Mouse (Mus musculus) heart, postnatal 10 days (tissue): Measurements from ENCODE around the gene Obp2a. TPM values are rescaled to one million over a fixed set of nuclear protein-coding genes. Genes with fewer than 3 reads are reported as not detected.
A peak's percentile ranks its signal among the peaks of the same experiment; 100 is the strongest.
"Not testable (repeated sequence)": the region's sequence is repeated elsewhere in the genome, so short reads cannot be mapped to it uniquely, and the experiment has no call there.

Experiments
- DNase-seq, 2 experiments: peaks; one replicate each; pipeline ENCODE4 v3.0.0; 2021
- intact Hi-C: fragments of 180-260 bp; cut with DNase I; formaldehyde crosslinking; loops from one replicate; pipeline ENCODE4 v1.15.1; 2025
- total RNA-seq, 2 experiments: library from RNA; stranded (reverse); gene quantifications; 2 replicates each; pipeline ENCODE4 v1.2.3; 2021

Gene Obp2a
- total RNA-seq, 2 experiments from 2014 or later: not detected

DNA sequence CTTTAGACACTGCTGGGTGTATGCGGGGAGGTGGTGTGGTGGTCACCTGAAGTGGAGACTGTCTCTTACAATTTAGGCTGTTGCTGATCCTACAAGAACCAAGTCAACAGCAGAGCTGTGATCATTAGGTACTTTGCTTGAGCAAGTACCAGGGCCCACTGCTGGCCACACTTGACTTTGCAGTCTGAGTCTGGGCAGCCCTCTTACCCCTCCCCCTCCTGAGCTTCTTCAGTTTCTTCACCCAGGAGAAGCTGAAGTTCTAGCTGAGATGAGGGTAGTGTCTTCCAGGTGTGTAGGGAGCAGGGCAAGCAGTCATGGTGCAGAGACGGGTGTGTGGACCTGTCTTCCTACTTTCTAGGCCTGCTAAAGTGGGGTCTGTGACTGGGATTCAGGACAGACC is 8.3 kb downstream of the Obp2a start:
- DNase-seq: peak; percentile 22 to 35
- intact Hi-C loops: no loop called here

DNA sequence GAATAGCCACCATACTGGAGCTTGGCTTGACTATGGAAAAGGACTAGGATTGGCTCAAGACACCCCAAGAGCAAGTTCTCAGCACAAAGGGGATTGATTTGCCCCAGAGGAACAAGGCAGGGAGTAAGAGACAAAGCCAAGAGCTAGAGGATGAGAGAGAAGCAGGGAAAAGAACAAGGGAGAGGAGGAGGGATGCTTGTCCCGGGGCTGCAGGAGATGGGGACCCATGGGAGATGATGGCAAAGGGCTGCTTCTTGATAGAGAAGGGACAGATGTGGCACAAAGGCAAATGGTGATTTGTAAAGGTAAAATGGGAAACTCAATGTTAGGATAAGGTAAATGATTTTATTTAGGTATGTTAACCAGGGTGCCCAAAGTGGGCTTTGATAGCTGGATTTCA is 9.2 kb downstream of the Obp2a start:
- intact Hi-C loops, DNase-seq: not testable (repeated sequence)

DNA sequence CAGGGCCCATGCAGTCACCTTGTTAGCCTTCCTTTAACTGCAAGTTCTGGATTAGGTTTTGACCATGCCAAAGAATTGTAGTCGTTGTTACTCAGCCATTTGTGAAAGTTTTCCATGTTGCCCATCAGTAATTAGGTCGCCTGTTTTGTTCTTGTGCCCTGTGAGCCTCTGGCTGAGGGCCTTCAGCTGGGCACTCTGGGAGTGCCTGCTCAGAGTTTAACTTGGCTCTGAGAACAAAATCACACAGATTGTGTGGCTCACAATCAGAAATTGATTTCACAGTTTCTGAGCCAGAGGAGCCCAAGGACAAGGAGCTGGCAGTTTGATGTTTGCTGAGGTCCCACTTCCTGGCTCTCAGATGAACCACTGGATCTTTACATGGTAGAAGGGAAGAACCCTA is 9.9 kb downstream of the Obp2a start:
- intact Hi-C loops, DNase-seq: not testable (repeated sequence)

DNA sequence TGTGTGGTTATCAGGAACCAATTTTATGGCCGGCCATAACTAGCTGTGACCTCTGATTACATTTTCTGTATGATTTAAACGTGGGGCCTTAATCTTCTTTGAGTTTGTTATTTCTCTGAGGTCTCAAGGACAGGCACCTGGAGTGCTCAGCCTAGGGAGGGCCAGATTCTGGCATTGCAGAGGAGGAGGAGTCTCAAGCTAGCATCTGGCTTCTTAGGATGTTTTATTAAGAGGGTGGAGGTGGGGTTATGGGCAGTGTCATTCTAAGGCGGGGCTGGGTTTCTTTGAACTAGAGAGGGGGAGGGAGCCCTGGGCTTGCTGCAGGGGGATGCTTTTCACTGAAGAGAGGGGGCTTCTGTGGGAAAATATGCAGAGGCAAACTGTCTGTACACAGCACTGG is 11.8 kb downstream of the Obp2a start:
- intact Hi-C loops, DNase-seq: not testable (repeated sequence)

DNA sequence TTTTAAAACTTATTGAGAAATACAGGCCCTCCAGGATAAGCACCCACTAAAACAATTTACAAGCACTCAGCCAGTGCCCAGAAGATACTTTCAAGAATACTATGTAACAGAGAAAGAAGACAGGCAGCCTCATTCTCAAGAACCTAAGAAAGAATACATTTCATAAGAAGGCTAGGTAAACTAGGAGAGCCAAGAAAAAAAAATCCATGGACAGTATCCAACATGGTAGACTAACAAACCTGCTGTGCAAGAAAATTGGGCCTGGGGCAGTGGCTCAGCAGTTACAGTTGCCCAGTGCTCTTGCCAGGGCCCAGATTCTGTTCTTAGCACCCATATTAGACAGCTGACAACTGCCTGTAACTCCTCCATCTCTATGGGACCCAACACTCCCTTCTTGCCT is 17.4 kb downstream of the Obp2a start:
- intact Hi-C loops: no loop called here
- DNase-seq: no peak

DNA sequence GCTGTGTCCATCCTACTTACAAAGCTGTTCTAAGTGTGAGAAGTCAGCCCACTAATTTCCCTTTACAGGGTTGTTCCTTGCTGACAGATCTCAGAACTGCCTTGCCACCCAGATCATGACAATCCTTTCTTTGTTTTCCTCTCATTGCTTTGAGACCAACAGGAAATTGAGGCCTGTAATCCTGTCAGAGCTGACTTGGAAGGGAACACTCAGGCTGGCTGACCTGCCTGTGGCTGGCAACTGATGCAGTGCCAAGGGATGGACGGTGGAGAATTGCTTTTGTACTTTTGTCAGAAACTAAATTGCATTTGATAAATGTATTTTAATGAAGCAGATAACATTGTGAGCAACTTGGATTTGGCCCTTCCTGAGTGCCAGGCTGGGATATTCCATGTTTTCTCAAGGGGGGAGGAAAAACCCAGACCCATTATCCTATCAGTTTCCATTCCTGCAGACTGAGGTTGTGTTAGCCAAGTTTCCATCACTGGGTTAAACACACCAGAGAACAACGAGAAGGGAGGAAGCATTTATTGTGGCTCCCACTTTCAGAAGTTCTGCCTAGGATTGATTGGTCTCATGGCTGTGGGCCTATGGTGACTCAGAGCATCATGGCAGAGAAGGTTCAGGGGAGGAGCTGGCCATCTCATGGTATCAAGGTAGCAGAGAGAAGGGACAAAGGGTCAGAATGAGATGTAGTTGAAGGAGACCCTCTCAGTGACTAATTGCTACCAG is 33.5 kb downstream of the Obp2a start:
- no peak for DNase-seq
- intact Hi-C loops: no loop called here

DNA sequence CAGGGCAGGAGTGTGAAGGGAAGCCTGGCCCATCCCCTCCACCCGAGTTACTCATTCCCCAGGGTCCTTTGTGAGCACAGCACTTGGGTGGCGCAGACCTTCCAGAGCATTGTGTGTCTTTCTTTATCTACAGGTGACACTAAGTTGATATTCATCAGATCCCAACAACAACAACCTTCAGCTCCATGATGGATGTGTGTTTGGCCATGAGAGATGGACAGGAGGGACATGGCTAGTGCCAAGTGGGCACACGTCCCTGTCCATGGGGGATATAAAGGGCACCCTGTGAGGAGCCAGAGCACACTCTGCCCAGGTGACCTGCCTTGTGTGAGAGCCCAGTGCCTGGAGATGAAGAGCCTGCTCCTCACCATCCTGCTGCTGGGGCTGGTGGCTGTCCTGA is 36.9 kb downstream of the Obp2a start, which contains the start of gene Obp2b:
Obp2b (plus strand) TSS at position 301 of the 400 bp plus-strand sequence.
- intact Hi-C loops, DNase-seq: not testable (repeated sequence)

DNA sequence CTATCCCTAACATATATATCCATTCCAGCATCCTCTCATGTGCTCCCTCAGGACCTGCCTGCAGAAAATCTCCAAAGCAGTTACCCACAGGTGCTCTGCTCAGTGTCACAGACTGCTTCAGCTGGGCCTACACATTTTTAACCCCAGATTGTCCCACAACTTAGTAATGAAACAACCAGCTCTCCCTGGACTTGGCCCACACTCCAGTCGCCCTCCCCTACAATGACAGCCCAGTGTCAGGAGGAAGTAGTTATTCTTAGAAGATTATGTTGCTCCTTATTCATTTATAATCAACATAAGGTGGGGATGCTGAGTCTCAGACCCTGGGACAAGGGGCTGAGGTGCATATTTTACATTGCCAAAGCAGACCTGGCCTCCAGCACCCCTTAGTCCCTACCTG is 41.8 kb downstream of the Obp2a start:
- DNase-seq: no peak
- intact Hi-C loops: no loop called here

Other genes with a start within 250 kb of the Obp2a start
- 1 to 10 TPM; 3.3 to 3.7 TPM for gene Clic3, start 243.2 kb upstream of the Obp2a start, total RNA-seq
- 10 to 100 TPM; 33.3 to 39.5 TPM for gene Paxx, start 238.9 kb upstream of the Obp2a start, total RNA-seq
- gene Ptgds, start 230.0 kb upstream of the Obp2a start, total RNA-seq: 100 to 1,000 TPM in 1 of 2 experiments, 10 to 100 TPM in 1; 75.1 to 110 TPM
- gene Lcn12, start 206.1 kb upstream of the Obp2a start, total RNA-seq: not detected
- 10 to 100 TPM; 93.1 to 93.4 TPM for gene Fbxw5, start 199.3 kb upstream of the Obp2a start, total RNA-seq
- under 1 TPM; 0.52 to 0.53 TPM for gene C8g, start 198.3 kb upstream of the Obp2a start, total RNA-seq
- 10 to 100 TPM; 16.1 to 18.3 TPM for gene Traf2, start 153.1 kb upstream of the Obp2a start, total RNA-seq
- 100 to 1,000 TPM; 188 to 189 TPM for gene Edf1, start 142.2 kb upstream of the Obp2a start, total RNA-seq
- 1 to 10 TPM; 1.8 to 2.2 TPM for gene Mamdc4, start 125.2 kb upstream of the Obp2a start, total RNA-seq
- gene Phpt1, start 124.8 kb upstream of the Obp2a start, total RNA-seq: 100 to 1,000 TPM in 1 of 2 experiments, 10 to 100 TPM in 1; 93.8 to 101 TPM
- under 1 TPM; 0.10 to 0.12 TPM for gene Ajm1, start 118.3 kb upstream of the Obp2a start, total RNA-seq
- 10 to 100 TPM; 49.4 to 57.6 TPM for gene Rabl6, start 91.5 kb upstream of the Obp2a start, total RNA-seq
- not detected for gene Ccdc183, start 82.4 kb upstream of the Obp2a start, total RNA-seq
- gene Tmem141, start 78.0 kb upstream of the Obp2a start, total RNA-seq: 10 to 100 TPM; 22.1 to 24.6 TPM
- gene Fcna, start 72.0 kb upstream of the Obp2a start, total RNA-seq: 1 to 10 TPM; 2.7 to 3.7 TPM
- gene Lcn8, start 46.9 kb upstream of the Obp2a start, total RNA-seq: 1 to 10 TPM in 1 of 2 experiments, under 1 TPM in 1; 0.99 to 1.0 TPM
- not detected for gene Lcn5, start 42.1 kb upstream of the Obp2a start, total RNA-seq
- not detected for gene Lcn6, start 23.3 kb upstream of the Obp2a start, total RNA-seq
- not detected for gene Lcn10, start 17.3 kb upstream of the Obp2a start, total RNA-seq
- 10 to 100 TPM; 14.6 to 15.6 TPM for gene Bmyc, start 6.7 kb downstream of the Obp2a start, total RNA-seq
- gene Obp2b, start 37.0 kb downstream of the Obp2a start, total RNA-seq: not detected
- gene Lcn3, start 65.5 kb downstream of the Obp2a start, total RNA-seq: not detected
- gene Lcn11, start 77.0 kb downstream of the Obp2a start, total RNA-seq: not detected
- gene Gm13539, start 82.2 kb downstream of the Obp2a start, total RNA-seq: not detected
- gene Glt6d1, start 115.8 kb downstream of the Obp2a start, total RNA-seq: not detected
- gene Lcn9, start 123.1 kb downstream of the Obp2a start, total RNA-seq: not detected
- gene Sohlh1, start 147.2 kb downstream of the Obp2a start, total RNA-seq: not detected
- 1 to 10 TPM in 1 of 2 experiments, under 1 TPM in 1; 0.62 to 1.1 TPM for gene Kcnt1, start 163.7 kb downstream of the Obp2a start, total RNA-seq